Mouse (Mus musculus) megakaryocyte, adult 5-6 weeks (primary cell): Measurements from ENCODE around the gene Wfdc10. TPM values are rescaled to one million over a fixed set of nuclear protein-coding genes. Genes with fewer than 3 reads are reported as not detected.

Experiments
- ATAC-seq: 2 replicates; pipeline ENCODE4 v1.8.0; 2016; ENCODE audit warnings: mild to moderate bottlenecking, inconsistent platforms; ENCODE audit not compliant: poor library complexity, severe bottlenecking
- total RNA-seq, 2 experiments: library from RNA; stranded (forward) in 1 of 2; stranded (reverse) in 1 of 2; fragments of 153-499, 151-499 nt in 1 of 2; fragments of 221-1000, 200-1000 nt in 1 of 2; gene quantifications; 2 replicates each; pipeline versions ENCODE4 v1.2.3 to v1.2.4; 2015 to 2017

Wfdc10 gene
- total RNA-seq, 2 experiments from 2014 or later = not detected

DNA sequence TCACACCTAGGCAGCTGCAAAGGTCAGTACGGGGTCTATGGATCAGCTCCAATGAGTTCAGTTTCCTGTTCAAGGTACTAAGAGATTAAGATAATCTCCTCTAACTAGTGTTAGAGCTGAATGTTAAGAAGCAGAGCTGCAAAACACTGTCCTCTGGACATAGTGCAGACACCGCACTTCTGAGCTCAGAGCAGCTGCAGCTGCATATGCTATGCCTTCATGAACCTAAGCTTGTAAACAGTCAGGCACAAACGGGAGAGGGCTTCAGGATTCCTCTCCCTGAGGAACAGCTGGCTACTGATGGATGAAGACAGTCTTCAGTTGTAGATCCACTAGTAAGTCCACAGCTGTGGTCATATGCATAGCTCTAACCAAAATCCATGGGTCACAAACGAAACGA is 45.1 kb downstream of the Wfdc10 start:
- no peak for ATAC-seq

DNA sequence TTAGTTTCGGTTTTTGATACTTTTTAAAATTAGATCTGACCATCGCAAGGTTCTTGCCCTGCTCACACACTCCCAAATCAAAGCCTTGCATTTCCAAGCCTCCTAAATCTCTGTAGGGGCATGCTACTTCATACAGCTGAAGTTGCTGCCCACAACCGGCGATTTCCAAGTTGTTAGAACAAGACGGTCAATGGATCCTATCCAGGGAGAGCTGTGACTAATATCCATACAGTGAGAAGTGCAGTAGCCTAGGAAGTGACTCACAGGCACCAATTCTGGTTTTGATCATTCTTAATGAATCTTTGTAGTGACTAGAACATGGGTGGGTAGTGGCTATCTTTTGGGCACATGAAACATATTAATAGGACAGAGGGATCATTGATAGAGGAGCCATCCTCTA is 45.9 kb downstream of the Wfdc10 start:
- ATAC-seq = no peak

DNA sequence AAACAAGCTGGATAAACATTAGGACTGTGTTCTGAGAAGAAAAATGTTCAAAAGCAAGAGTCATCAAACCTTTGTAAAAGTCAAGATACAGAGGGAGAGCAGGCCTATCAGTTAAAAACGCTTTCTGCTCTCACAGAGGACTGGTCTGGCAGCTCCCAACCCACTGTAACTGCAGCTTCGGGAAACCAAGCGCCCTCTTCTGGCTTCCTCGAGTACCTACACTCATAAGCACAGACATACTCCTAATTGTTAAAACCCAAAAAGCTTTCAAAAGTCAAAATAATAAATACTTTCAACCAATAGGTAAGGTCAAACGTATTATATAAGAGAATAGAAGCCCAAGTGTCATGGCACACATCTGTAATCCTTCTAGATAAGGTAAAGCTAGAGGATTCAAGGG is 48.4 kb downstream of the Wfdc10 start:
- no peak for ATAC-seq

DNA sequence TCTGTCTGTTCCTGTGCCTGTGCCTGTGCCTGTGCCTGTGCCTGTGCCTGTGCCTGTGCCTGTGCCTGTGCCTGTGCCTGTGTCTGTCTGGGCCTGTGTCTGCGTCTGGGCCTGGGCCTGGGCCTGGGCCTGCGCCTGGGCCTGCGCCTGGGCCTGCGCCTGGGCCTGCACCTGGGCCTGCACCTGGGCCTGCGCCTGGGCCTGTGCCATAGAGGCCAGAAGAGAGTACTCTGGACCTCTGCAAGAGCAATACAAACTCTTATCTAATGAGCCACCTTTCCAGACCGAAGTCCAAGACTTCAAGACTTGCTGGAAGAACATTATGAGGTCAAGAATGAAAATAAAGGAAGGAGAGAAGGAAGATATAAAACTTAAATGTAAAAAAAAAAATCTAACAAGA is 49.5 kb downstream of the Wfdc10 start:
- no peak for ATAC-seq

DNA sequence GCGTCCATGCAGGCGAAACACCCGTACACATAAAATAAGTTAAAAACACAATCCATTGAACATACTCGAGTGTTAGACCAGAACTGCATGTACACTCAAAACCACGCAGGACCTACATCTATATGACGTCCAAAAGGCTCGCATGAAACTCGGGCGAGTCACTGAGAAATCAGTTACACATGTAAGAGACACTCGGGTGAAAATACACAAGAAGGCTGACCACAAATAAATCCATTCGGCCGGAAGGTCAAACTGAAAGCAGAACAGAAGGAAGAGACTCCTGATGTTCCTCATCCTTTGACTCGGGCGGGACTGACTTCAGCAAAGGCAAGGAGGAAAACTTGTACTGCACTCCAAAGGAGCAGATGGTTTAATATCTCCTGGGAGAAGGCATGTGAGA is 50.1 kb downstream of the Wfdc10 start:
- ATAC-seq = no peak

Other genes starting within 250 kb of the Wfdc10 start
Only the 30 nearest of the 31 such genes appear.
- 0.76 and 0.82 TPM in 2 replicates for gene Sdc4, start 212.2 kb upstream of the Wfdc10 start, total RNA-seq (2015)
- 0.49 and 0.88 TPM in 2 replicates for gene Sdc4, start 212.2 kb upstream of the Wfdc10 start, total RNA-seq (2017)
- 50.9 and 52.3 TPM in 2 replicates for gene Sys1, start 199.1 kb upstream of the Wfdc10 start, total RNA-seq (2015)
- 14.9 and 20.2 TPM in 2 replicates for gene Sys1, start 199.1 kb upstream of the Wfdc10 start, total RNA-seq (2017)
- gene Gm20458, start 195.1 kb upstream of the Wfdc10 start, total RNA-seq (2015) = not detected in 2 replicates
- not detected in 2 replicates for gene Gm20458, start 195.1 kb upstream of the Wfdc10 start, total RNA-seq (2017)
- gene Trp53tg5, start 182.3 kb upstream of the Wfdc10 start, total RNA-seq (2015) = not detected in 2 replicates
- not detected in 2 replicates for gene Trp53tg5, start 182.3 kb upstream of the Wfdc10 start, total RNA-seq (2017)
- gene Dbndd2, start 169.9 kb upstream of the Wfdc10 start, total RNA-seq (2015) = 3.2 and 7.9 TPM in 2 replicates
- gene Dbndd2, start 169.9 kb upstream of the Wfdc10 start, total RNA-seq (2017) = 1.4 and 2.0 TPM in 2 replicates
- 69.0 and 70.8 TPM in 2 replicates for gene Pigt, start 158.5 kb upstream of the Wfdc10 start, total RNA-seq (2015)
- 30.8 and 43.0 TPM in 2 replicates for gene Pigt, start 158.5 kb upstream of the Wfdc10 start, total RNA-seq (2017)
- gene Wfdc2, start 93.6 kb upstream of the Wfdc10 start, total RNA-seq (2015) = not detected in 2 replicates
- gene Wfdc2, start 93.6 kb upstream of the Wfdc10 start, total RNA-seq (2017) = not detected in 2 replicates
- not detected in 2 replicates for gene Spint3, start 82.6 kb upstream of the Wfdc10 start, total RNA-seq (2015)
- not detected in 2 replicates for gene Spint3, start 82.6 kb upstream of the Wfdc10 start, total RNA-seq (2017)
- not detected in 2 replicates for gene Wfdc6a, start 70.6 kb upstream of the Wfdc10 start, total RNA-seq (2015)
- gene Wfdc6a, start 70.6 kb upstream of the Wfdc10 start, total RNA-seq (2017) = not detected in 2 replicates
- gene Eppin, start 62.5 kb upstream of the Wfdc10 start, total RNA-seq (2015) = not detected in 2 replicates
- not detected in 2 replicates for gene Eppin, start 62.5 kb upstream of the Wfdc10 start, total RNA-seq (2017)
- not detected in 2 replicates for gene Wfdc6b, start 42.5 kb upstream of the Wfdc10 start, total RNA-seq (2015)
- gene Wfdc6b, start 42.5 kb upstream of the Wfdc10 start, total RNA-seq (2017) = not detected in 2 replicates
- gene Wfdc8, start 42.4 kb upstream of the Wfdc10 start, total RNA-seq (2015) = not detected in 2 replicates
- not detected in 2 replicates for gene Wfdc8, start 42.4 kb upstream of the Wfdc10 start, total RNA-seq (2017)
- not detected in 2 replicates for gene Wfdc16, start 17.2 kb upstream of the Wfdc10 start, total RNA-seq (2015)
- not detected in 2 replicates for gene Wfdc16, start 17.2 kb upstream of the Wfdc10 start, total RNA-seq (2017)
- gene Wfdc9, start 537 bp downstream of the Wfdc10 start, total RNA-seq (2015) = not detected in 2 replicates
- not detected in 2 replicates for gene Wfdc9, start 537 bp downstream of the Wfdc10 start, total RNA-seq (2017)
- gene Wfdc11, start 18.0 kb downstream of the Wfdc10 start, total RNA-seq (2015) = not detected in 2 replicates
- not detected in 2 replicates for gene Wfdc11, start 18.0 kb downstream of the Wfdc10 start, total RNA-seq (2017)
- not detected in 2 replicates for gene Wfdc13, start 29.1 kb downstream of the Wfdc10 start, total RNA-seq (2015)
- not detected in 2 replicates for gene Wfdc13, start 29.1 kb downstream of the Wfdc10 start, total RNA-seq (2017)
- not detected in 2 replicates for gene Spint4, start 42.5 kb downstream of the Wfdc10 start, total RNA-seq (2015)
- not detected in 2 replicates for gene Spint4, start 42.5 kb downstream of the Wfdc10 start, total RNA-seq (2017)
- gene Spint5, start 59.3 kb downstream of the Wfdc10 start, total RNA-seq (2015) = not detected in 2 replicates
- gene Spint5, start 59.3 kb downstream of the Wfdc10 start, total RNA-seq (2017) = not detected in 2 replicates
- 1.0 TPM in 1 of 2 replicates, not detected in the other for gene Wfdc3, start 89.9 kb downstream of the Wfdc10 start, total RNA-seq (2015)
- gene Wfdc3, start 89.9 kb downstream of the Wfdc10 start, total RNA-seq (2017) = not detected in 2 replicates
- gene Dnttip1, start 89.9 kb downstream of the Wfdc10 start, total RNA-seq (2015) = 27.3 and 28.5 TPM in 2 replicates
- gene Dnttip1, start 89.9 kb downstream of the Wfdc10 start, total RNA-seq (2017) = 18.5 and 27.0 TPM in 2 replicates
- 330 and 340 TPM in 2 replicates for gene Ube2c, start 113.9 kb downstream of the Wfdc10 start, total RNA-seq (2015)
- 228 and 247 TPM in 2 replicates for gene Ube2c, start 113.9 kb downstream of the Wfdc10 start, total RNA-seq (2017)
- not detected in 2 replicates for gene Tnnc2, start 123.9 kb downstream of the Wfdc10 start, total RNA-seq (2015)
- not detected in 2 replicates for gene Tnnc2, start 123.9 kb downstream of the Wfdc10 start, total RNA-seq (2017)
- gene Snx21, start 129.8 kb downstream of the Wfdc10 start, total RNA-seq (2015) = 5.2 and 5.5 TPM in 2 replicates
- gene Snx21, start 129.8 kb downstream of the Wfdc10 start, total RNA-seq (2017) = 3.2 and 5.0 TPM in 2 replicates
- 20.4 and 20.8 TPM in 2 replicates for gene Acot8, start 148.8 kb downstream of the Wfdc10 start, total RNA-seq (2015)
- gene Acot8, start 148.8 kb downstream of the Wfdc10 start, total RNA-seq (2017) = 28.8 and 28.9 TPM in 2 replicates
- 2.3 and 3.4 TPM in 2 replicates for gene Zswim3, start 149.1 kb downstream of the Wfdc10 start, total RNA-seq (2015)
- 1.7 and 3.4 TPM in 2 replicates for gene Zswim3, start 149.1 kb downstream of the Wfdc10 start, total RNA-seq (2017)
- gene Zswim1, start 166.6 kb downstream of the Wfdc10 start, total RNA-seq (2015) = 5.7 and 6.4 TPM in 2 replicates
- gene Zswim1, start 166.6 kb downstream of the Wfdc10 start, total RNA-seq (2017) = 2.9 TPM in 2 replicates
- gene Spata25, start 172.5 kb downstream of the Wfdc10 start, total RNA-seq (2015) = not detected in 2 replicates
- not detected in 2 replicates for gene Spata25, start 172.5 kb downstream of the Wfdc10 start, total RNA-seq (2017)
- gene Ctsa, start 176.8 kb downstream of the Wfdc10 start, total RNA-seq (2015) = 192 and 200 TPM in 2 replicates
- 224 and 228 TPM in 2 replicates for gene Ctsa, start 176.8 kb downstream of the Wfdc10 start, total RNA-seq (2017)
- gene Neurl2, start 177.4 kb downstream of the Wfdc10 start, total RNA-seq (2015) = 2.7 and 3.4 TPM in 2 replicates
- gene Neurl2, start 177.4 kb downstream of the Wfdc10 start, total RNA-seq (2017) = 1.6 and 1.8 TPM in 2 replicates
- 3.8 and 7.1 TPM in 2 replicates for gene Pltp, start 201.7 kb downstream of the Wfdc10 start, total RNA-seq (2015)
- 1.8 and 3.6 TPM in 2 replicates for gene Pltp, start 201.7 kb downstream of the Wfdc10 start, total RNA-seq (2017)